Mouse (Mus musculus): Measurements from ENCODE around the gene Gmpr.

- TF ChIP-seq POLR2A (IDR thresholded peaks at IDR 0.05; ENCODE audit: low read depth, low read length) (no peak), CTCF (IDR thresholded peaks at IDR 0.05; ENCODE audit: extremely low read depth, insufficient read depth, insufficient read length, insufficient replicate concordance) (no peak)
These were observed 30.8 kb downstream of the Gmpr start for GRCm38 (mm10) chr13:45538091-45538490.
